Mouse (Mus musculus): Measurements from ENCODE around the gene Hp1bp3.

Hp1bp3 gene

DNA sequence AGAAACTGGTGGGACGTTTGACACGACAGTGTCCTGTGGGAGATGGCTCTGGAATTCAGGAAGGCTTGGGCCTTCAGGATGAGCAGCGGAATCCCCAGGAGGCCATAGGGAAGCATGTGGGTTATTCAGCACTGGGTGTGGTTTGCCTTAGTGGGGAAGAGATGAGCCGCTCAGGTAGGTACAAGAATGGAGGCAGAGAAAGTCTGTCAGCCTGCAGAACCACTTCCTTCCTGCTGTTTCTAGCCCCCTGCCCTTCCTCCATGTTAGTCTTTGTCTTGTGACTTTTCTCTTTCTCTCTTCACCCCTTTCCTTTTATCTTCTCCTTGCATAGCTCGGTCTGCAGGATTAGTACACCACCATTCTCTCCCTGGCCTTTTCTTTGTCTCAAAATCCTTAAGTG, 6.3 kb downstream of the Hp1bp3 start:
- no peak for DNase-seq (ENCODE audit: low spot score in 2 of 2)

DNA sequence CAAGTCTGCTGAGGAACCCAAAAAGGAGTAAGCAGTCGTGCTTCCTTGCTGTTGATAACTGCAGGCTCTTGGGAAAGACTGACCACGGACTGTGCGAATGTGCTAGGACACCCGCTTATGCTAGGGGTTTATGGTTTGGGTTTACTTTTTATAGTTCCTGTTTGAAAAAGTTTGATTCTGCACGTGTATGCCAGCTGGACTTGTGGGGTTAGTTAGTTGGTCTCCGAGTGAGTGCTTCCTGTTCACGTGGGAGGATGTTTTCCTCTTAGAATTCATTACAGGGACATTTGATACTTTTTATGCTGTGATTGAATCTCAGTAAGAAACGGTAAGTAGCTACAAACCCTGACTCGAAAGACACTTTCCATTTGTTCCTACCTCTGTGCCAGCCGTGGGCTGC, 7.5 kb downstream of the Hp1bp3 start:
- no peak for DNase-seq (ENCODE audit: low spot score in 2 of 2)

DNA sequence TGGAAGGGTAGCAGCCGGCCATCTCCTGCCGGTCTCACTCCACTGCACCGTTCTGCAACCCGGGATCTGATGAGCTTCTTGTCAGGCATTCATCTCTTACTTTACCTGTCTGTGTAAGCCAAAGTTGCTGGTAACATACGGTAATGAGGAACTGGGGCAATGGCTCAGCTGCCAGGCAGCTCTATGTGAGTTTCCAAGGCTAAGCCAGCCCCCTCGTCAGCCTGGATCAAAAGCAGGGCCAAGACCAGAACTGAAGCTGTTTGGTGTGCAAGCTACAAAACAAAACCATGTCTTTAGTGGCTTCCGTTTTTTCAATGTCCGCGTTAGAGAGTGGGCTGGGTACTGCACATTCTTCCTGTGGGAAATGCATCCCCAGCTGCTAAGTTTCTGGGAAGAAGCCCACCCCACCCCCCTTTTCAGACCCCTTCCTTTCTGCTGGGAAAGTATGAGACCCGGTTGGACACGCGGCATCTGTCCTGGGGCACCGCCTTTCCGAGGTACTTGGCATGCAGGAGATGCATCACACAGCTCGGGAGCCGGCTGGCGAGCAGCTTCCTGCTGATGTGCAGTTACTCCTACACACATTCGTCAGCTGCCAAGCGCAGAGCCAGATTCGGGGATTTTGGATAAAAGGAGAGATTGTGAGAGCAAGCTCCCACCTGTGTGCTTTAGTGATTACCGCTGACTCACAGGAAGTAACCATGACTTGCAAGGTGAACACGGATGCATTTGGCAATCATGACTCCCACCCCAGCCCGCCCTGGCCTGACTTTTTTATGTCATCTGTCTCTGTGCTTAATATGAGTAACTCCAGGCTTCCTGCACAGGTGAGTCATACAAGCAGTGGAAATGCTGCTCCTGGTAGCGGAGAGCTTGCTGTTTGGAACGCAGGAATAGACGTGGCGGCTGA, 30.9 kb downstream of the Hp1bp3 start:
- peak; percentile 83 to 89 for DNase-seq (ENCODE audit: low spot score in 2 of 2)

DNA sequence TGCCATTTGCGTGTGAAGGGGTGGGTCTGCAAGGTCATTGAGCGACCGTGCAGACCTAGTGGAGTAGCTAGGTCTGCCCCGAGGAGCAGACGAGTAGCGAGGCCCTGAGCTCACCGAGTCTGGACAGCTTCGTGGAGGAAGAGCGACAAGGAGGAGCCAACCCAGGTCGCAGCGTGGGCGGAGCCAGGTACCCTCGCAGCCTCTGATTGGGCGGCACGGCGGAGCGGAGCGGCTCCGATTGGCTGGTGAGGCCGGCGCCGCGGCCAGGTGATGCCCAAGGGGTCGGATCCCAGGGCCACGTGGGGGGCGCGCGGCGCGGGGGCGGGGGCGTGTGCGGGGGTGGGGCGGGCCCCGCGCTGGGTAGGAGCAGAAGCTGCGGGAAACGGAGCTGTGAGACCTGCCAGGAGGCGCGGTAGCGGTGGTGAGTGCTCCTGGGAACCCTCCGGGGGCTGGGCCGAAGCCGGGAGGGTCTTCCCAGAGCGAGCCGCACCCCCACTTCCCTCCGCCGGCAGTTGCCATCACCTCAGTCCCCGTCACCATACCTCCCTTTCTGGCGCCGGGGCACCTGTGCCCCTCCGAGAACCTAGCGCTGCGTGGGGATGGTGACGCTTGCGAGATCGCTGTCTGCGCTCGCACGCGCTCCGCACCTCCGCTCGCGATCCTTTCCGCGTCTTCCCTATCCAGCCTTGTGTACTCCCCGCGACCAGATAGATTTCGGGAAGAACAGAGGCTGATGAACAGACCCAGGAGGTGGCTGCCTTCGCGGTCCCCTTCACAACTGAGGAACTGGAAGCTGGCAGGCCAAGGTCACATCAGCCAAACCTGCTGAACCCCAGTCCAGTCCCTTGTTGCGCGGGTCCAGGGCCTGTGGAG, 34.2 kb downstream of the Hp1bp3 start, which contains the start of the genes Sh2d5 and Kif17:
Gene Sh2d5, plus strand, starts transcription at position 316 of the 873 bp plus-strand sequence.
Gene Kif17, plus strand, starts transcription at position 348 of the 873 bp plus-strand sequence.
- DNase-seq (ENCODE audit: low spot score in 2 of 2), result peak; percentile 90 to 92

DNA sequence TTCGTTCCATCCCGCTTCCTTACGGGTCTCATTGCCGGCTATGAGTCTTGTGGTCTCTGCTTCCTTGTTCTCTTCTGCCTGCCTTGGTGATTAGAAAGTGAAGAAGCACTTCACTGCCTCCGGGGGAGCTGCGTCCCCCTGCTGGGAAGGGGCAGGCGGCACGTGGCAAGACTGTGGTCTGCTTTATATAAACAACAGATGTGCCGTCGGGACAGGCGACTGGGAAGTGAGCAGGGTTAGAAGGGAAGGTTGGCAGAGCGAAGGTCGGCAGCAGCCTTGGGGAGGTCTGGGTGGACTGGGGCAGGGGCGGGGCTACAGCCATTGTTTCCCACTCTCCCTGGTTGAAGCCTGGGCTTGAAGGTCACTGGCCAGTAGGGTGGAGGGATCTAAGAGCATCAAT, 35.7 kb downstream of the Hp1bp3 start:
- DNase-seq (ENCODE audit: low spot score in 2 of 2), result peak; percentile 24 to 26

DNA sequence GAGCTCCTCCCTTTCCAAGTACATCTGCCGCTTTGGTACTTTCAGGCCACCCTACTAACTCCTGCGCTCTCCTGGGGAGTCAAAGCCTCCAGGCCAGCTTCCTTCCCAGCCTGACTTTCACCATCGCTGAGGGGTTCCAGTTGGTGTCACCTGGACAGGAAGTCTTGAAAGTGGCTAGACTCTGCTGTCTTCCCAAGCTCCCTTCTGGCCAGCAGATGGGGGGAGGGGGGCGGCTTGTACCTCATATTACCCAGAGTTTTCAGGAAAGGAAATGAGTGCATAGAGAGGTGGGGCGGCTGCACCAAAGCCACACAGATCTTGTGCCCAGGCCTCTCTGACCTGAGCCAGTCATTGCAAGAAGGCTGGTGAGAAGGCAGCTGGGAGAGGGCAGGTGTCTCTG, 36.1 kb downstream of the Hp1bp3 start:
- no peak for DNase-seq (ENCODE audit: low spot score in 2 of 2)

DNA sequence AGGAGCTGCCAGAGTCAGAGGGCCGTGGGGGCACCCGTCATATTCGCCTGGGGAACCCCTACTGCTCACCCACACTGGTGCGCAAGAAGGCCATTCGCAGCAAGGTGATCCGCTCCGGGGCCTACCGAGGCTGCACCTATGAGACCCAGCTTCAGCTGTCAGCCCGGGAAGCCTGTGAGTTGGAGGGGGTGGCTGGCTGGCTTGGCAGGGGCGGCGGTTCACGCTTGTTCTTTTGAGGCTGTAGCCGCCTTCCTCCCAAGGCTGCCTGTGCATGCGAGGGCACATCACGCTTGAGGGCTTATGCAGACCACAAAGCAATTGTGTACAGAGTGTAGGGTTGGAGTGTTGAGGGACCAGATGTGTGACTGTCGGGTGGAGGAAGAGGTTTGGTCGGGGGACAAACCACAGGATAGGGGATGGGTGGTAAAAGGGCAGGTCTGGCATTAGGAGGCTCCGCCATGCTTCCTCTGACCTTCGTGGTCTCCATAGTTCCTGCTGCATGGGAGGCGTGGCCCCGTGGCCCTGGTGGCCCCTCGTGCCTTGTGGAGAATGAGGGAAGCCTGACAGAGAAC, 41.1 kb downstream of the Hp1bp3 start:
- DNase-seq (ENCODE audit: low spot score in 2 of 2), result no peak

DNA sequence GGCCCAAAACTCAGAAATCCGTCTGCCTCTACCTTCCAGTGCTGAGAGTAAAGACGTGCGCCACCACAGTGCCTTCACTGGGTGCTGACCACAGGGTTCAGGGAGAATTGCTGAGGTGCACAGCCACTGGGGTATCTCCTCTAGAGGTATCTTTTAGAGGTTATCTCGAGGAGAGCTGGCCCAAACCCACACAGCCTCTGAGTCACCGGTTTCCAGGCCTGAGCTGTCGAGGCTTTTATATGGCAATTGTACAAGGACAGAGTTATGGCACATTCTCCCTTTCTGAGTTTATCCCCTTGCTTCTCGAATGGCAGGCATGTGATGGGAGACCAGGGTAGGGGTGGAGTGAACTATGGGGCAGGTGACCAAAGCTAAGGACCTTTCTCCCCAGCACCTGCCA, 42.6 kb downstream of the Hp1bp3 start:
- DNase-seq (ENCODE audit: low spot score in 2 of 2), result no peak

DNA sequence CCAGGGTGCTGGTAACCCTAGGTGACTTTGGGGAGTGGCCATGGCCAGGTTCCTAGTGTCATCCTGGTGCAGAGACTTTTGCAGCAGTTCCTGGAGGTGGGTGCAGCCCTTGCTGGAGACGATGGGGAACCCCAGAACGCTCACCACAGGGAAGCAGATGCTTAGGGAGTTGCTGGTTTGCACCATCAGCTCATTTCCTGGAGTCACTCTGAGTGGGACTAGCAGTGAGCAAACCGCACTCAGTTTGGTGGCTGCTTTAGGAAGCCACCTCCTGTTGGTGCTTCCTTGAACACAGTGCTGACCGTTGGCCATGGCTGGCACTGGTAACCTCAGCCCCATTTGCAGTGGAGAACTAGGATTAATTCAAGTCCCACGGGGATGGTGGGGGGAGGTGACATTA, 43.4 kb downstream of the Hp1bp3 start:
- no peak for DNase-seq (ENCODE audit: low spot score in 2 of 2)

DNA sequence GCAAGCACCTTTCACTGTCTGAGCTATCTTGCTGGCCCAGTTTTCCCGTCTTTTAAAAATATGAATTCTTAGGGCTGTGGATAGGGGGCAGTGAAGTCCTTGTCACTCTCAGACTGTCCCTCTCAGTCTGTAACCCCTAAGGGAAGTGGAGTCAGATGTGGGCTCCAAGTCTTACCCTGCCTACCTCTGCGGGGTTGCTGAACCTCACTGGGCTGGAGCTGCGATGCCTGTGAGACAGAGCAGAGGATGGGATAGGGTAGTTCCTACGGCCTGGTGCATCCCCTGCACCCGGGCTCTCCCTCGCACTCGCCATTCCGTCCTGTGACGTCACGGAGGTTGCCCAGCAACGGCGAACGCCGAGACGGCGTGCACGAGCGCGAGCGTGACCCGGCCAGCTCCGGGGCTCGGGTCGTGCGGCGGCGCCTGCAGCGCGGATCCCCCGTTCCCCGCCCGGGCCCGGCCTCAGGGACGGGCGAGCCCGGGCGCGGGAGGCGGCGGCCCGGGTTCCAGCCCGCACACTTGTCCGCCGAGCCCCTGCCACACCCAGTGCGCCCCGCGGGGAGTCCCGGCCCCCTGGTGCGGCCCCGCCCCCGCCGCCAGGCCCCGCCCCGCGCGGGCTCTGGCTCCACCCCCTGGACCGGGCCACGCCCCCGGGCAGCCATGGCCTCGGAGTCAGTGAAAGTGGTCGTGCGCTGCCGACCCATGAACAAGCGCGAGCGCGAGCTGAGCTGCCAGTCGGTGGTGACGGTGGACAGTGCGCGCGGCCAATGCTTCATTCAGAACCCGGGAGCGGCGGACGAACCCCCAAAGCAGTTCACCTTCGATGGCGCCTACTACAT, 46.0 kb downstream of the Hp1bp3 start:
- peak; percentile 93 for DNase-seq (ENCODE audit: low spot score in 2 of 2)

DNA sequence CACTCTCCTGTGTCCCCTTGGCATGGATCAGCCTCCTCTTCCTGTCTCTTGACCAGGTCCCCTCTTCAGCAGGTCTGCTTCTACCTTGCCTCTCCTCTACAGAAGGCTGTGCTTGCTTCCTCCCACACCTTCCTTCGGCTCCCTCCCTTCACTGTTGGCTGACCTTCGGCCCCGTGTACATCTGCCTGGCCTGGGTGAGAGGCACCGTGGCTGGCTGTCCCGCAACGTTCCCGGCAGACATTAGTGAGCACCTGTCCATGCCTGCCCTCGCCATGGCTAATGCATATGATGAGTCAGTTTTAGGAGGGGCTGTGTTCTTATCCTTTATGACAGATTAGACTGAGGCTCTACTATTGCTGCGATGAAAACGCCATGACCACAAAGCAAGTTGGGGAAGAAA, 51.8 kb downstream of the Hp1bp3 start:
- no peak for DNase-seq (ENCODE audit: low spot score in 2 of 2)

DNA sequence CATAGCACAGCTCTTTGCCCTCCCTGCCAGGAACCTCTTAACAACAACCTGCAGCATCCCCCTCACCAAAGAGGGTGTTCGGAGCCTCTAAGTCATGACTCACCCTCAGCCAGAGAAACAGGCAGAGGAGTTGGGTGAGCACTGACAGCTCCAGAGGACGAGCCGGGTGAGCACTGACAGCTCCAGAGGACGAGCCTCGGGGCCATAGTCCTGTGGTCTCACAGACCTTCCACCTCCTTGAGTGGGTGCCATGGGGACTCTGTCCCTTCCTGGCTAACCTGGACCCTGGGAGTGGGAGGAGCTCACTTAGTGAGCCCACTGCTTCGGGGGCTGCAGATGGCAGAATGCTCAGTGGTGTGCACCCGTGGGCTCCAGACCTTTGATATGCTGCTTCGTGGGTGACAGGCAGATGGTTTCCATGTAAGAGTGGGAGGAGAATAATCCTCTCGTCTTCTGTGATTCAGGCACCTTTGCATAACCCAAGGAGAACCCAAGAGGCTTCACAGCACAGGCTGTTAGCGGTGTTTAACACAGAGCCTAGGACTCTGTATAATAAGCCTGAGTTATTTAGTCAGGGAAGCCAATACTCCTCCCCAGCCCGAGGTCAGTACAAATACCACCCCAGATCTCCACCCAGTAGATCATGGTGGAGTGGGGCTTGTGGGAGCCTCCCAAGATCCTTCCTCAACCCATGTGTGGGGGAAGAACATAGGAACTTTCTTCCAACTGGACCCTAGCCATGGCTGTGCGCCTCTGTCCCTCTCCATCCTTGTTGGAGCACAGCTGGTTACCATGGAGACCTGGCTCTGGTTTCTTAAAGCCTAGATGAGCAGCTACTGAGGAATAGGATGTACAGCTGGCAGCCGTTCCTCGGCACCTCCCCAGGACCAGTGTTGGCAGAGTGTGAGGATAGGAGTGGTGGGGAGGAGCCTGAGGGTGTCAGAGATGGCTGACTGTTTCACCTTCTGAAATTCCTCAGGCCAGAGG, 56.2 kb downstream of the Hp1bp3 start:
- DNase-seq (ENCODE audit: low spot score in 2 of 2), result peak; percentile 75 to 78

DNA sequence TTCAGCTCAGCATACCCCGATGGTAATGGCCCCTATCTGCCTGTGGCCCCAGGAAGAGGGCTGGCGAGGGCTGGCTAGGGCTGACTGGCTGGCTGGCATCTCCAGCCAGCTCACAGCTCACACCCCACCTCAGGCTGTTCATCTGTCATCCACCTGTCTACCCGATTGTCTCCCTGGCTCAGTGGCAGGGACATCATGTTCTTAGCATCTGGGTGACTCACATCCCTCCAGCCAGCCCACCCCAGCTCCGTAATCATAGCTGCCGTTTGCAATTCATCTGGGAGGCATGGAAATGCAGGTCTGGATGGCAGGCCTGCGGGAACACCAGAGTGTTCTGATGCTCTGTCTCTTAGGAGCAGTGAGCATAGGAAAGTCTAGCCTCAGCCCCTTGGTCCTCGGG, 62.2 kb downstream of the Hp1bp3 start:
- peak in 1 of 2 experiments; percentile 47 for DNase-seq (ENCODE audit: low spot score in 2 of 2)

DNA sequence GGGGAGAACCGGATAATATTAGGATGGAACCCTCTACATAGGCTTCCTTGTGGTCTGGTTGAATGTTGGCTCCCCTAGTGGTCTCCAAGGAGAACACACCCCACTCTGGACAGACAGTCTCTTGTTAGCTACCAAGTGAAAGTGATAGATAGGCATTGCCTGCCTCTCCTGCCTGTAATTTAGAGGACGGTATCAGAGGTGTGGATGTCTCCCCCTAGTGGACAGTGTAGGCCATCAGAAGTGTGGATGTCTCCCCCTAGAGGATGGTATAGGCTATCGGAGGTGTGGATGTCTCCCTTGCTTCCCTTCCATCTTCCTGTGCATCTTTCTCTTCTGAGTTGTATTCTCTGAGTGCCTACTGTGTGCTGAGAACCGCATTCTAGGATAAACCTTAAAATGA, 66.7 kb downstream of the Hp1bp3 start:
- DNase-seq (ENCODE audit: low spot score in 2 of 2), result peak; percentile 45 to 71

DNA sequence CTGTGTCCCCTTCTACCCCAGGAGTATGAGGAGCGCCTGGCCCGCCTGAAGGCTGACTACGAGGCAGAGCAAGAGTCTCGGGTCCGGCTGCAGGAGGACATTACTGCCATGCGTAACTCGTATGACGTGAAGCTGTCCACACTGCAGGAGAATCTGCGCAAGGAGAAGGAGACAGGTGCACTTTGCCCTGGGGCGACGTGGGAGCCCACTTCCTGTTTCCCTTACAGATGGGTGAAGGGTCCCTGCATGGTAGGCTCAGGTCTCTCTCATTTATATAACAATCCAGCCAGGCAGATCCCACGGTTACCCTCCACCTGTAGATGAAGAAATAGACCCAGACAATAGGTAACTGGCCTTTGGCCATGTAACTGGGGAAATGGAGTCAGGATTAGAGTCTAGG, 70.3 kb downstream of the Hp1bp3 start:
- no peak for DNase-seq (ENCODE audit: low spot score in 2 of 2)

DNA sequence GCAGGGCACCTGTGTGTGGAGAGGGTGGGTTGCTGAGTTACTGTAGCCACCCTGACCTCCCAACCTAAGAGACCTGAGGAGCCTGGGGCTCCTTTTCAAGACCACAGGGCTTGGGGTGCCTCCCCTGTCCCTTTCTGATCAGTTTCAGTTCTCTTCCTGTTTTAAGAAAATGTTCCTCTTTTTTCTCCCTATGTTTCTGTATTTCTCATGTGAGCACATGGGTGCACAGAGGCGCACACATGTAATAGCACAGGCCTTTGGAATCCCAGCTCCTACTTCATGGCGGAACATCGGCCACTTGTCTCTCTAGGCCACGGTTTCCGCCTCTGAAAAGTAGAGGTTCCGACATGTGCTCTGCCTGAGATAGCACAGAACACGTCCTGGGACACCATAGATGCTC, 72.6 kb downstream of the Hp1bp3 start:
- no peak for DNase-seq (ENCODE audit: low spot score in 2 of 2)

DNA sequence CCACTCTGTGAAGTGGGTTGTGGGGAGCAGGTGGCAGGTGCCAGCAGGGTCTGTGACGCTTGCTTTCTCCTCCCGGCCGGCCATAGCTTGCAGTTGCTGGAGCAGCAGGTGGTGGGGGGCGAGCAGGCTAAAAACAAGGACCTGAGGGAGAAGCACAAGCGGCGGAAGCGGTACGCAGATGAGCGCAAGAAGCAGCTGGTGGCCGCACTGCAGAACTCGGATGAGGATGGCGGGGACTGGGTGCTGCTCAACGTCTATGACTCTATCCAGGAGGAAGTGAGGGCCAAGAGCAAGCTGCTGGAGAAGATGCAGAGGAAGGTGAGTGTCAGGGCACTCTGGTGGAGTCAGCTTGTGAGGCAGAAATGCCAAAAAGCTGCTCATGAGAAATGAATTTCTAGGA, 75.9 kb downstream of the Hp1bp3 start:
- DNase-seq (ENCODE audit: low spot score in 2 of 2), result no peak

DNA sequence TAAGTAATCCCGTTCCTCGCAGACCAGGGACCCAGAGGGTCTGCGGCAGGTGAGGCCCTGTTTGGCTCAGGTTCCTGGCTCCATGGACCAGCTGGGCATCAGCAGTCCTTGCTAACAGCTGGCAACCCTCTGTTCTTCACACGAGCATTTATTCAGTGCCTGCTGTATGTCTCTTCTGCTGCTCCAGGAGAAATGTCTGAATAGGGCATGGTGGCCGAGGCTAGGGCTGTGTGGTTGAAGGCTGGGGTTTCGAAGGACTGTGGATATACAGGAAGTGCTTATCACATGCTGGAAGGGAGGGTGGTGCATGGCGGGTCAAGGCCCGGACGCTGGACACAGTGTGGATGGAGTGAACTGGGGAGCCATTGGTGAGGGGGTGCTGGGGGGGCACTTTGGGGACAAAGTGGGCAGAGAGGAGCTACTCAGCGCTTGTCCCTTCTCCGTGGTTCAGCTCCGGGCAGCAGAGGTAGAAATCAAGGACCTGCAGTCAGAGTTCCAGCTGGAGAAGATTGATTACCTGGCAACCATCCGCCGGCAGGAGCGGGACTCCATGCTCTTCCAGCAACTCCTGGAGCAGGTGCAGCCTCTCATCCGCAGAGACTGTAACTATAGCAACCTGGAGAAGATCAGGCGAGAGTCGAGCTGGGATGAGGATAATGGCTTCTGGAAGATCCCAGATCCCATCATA, 77.3 kb downstream of the Hp1bp3 start:
- DNase-seq (ENCODE audit: low spot score in 2 of 2), result no peak

DNA sequence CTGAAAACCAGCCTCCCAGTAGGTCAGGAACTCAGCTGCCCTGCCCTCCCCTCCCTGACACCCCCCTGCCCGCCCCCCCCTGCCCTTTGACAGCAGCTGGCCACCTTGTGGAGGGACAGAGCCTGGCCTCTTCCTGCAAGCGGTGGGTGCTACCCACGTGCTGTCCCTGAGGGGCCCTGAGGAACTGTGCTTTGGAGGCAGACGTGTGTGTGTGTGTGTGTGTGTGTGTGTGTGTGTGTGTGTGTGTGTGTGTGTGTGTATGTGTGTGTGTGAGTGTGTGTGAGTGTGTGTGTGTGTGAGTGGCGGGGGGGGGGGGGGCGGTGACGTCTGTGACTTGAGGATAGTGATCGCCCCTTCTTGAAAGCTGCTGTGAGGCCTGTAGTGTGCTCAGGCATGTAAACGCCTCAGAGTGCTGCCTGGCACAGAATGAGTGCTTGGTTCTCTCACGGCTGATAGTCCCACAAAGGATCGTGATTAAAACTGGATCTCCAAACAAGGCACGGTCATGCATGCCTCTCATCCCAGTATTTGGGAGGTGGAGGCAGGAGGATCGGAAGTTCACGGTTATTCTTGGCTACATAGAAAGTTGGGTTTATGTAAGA, 78.0 kb downstream of the Hp1bp3 start:
- DNase-seq (ENCODE audit: low spot score in 2 of 2), result no peak

All from frontal cortex, postnatal 36 days (tissue).